Mouse (Mus musculus) layer of hippocampus, adult 2 months (tissue): ENCODE results near the gene 2900026A02Rik. TPM values are rescaled to one million over a fixed set of nuclear protein-coding genes. Genes with fewer than 3 reads are reported as not detected.

ENCODE experiments used
- DNase-seq, 2 experiments: peaks; one replicate each; pipeline ENCODE4 v3.0.0; 2022; ENCODE audit warnings: low spot score in 2 of 2
- H3K27ac ChIP-seq: fragments of 200-600 bp; 2 replicates; pipeline ENCODE4 v1.8.1; 2022
- H3K4me3 ChIP-seq: fragments of 200-600 bp; 2 replicates; pipeline ENCODE4 v1.8.1; 2022; ENCODE audit warnings: mild to moderate bottlenecking
- CTCF ChIP-seq: fragments of 200-600 bp; conservative IDR thresholded peaks from 2 replicates; pipeline ENCODE4 v1.8.1; 2022; ENCODE audit warnings: antibody characterized with exemption, mild to moderate bottlenecking, moderate library complexity
- total RNA-seq, 2 experiments: library from RNA; stranded (reverse); gene quantifications; 2 replicates each; pipeline ENCODE4 v1.2.3; 2021

Gene 2900026A02Rik
- total RNA-seq, 2 experiments from 2014 or later = 60.2 to 62.1 TPM

GRCm38 (mm10) chr5:113219876-113220275 is 1.2 kb downstream of the 2900026A02Rik start:
- Histone ChIP-seq H3K4me3 (no peak overlapping the region), H3K27ac (no peak overlapping the region)
- TF ChIP-seq CTCF = no peak
- DNase-seq = no peak

GRCm38 (mm10) chr5:113219450-113219849 is 1.6 kb downstream of the 2900026A02Rik start:
- DNase-seq = no peak
- no peak for TF ChIP-seq CTCF
- no peak overlapping the region for H3K4me3 ChIP-seq
- no peak overlapping the region for H3K27ac ChIP-seq

- H3K4me3 ChIP-seq = no peak overlapping the region
- TF ChIP-seq CTCF = no peak
- DNase-seq = no peak
- H3K27ac ChIP-seq = no peak overlapping the region
Measured at GRCm38 (mm10) chr5:113218617-113219235, 2.3 kb downstream of the 2900026A02Rik start.

- DNase-seq = no peak
Measured at GRCm38 (mm10) chr5:113217076-113217475, 4.0 kb downstream of the 2900026A02Rik start.

GRCm38 (mm10) chr5:113216328-113216960 is 4.6 kb downstream of the 2900026A02Rik start:
- no peak for DNase-seq
- H3K27ac ChIP-seq = no peak overlapping the region
- TF ChIP-seq CTCF = no peak
- H3K4me3 ChIP-seq = no peak overlapping the region

More at GRCm38 (mm10) chr5:113217076-113217475, 4.0 kb downstream of the 2900026A02Rik start:
- TF ChIP-seq CTCF = no peak
- Histone ChIP-seq H3K27ac (no peak overlapping the region), H3K4me3 (no peak overlapping the region)

GRCm38 (mm10) chr5:113215610-113216011 is 5.4 kb downstream of the 2900026A02Rik start:
- Histone ChIP-seq H3K27ac (no peak overlapping the region), H3K4me3 (no peak overlapping the region)
- TF ChIP-seq CTCF = no peak
- no peak for DNase-seq

GRCm38 (mm10) chr5:113214455-113214854 is 6.6 kb downstream of the 2900026A02Rik start:
- no peak for DNase-seq
- no peak for TF ChIP-seq CTCF

GRCm38 (mm10) chr5:113214041-113214440 is 7.0 kb downstream of the 2900026A02Rik start:
- DNase-seq = no peak

More at GRCm38 (mm10) chr5:113214455-113214854, 6.6 kb downstream of the 2900026A02Rik start:
- no peak overlapping the region for H3K4me3 ChIP-seq
- H3K27ac ChIP-seq = no peak overlapping the region

GRCm38 (mm10) chr5:113212156-113212835 is 8.7 kb downstream of the 2900026A02Rik start:
- no peak for TF ChIP-seq CTCF
- no peak overlapping the region for H3K4me3 ChIP-seq
- no peak for DNase-seq
- 0 out of 2 replicates have a peak overlapping the region, but pooled peaks have one; percentile 18 for H3K27ac ChIP-seq

More at GRCm38 (mm10) chr5:113214041-113214440, 7.0 kb downstream of the 2900026A02Rik start:
- Histone ChIP-seq H3K27ac (no peak overlapping the region), H3K4me3 (no peak overlapping the region)
- no peak for TF ChIP-seq CTCF

GRCm38 (mm10) chr5:113210314-113210713 is 10.7 kb downstream of the 2900026A02Rik start:
- no peak overlapping the region for H3K4me3 ChIP-seq
- peak overlapping the region; percentile 87 for H3K27ac ChIP-seq
- TF ChIP-seq CTCF = no peak
- no peak for DNase-seq

GRCm38 (mm10) chr5:113209898-113210297 is 11.1 kb downstream of the 2900026A02Rik start:
- TF ChIP-seq CTCF = no peak

GRCm38 (mm10) chr5:113209401-113209750 is 11.7 kb downstream of the 2900026A02Rik start:
- TF ChIP-seq CTCF = no peak
- Histone ChIP-seq H3K4me3 (no peak overlapping the region), H3K27ac (peak overlapping the region; percentile 87)
- no peak for DNase-seq

More at GRCm38 (mm10) chr5:113209898-113210297, 11.1 kb downstream of the 2900026A02Rik start:
- DNase-seq = no peak
- Histone ChIP-seq H3K4me3 (no peak overlapping the region), H3K27ac (peak overlapping the region; percentile 87)

- Histone ChIP-seq H3K27ac (peak overlapping the region; percentile 87), H3K4me3 (no peak overlapping the region; the same call in 1 of the 2 replicates)
- no peak for TF ChIP-seq CTCF
- peak; percentile 59 to 65 for DNase-seq
Measured at GRCm38 (mm10) chr5:113208622-113209400, 12.2 kb downstream of the 2900026A02Rik start.
